Mouse (Mus musculus) ES-Bruce4 (cell line): ENCODE results near the gene P2rx7.

Experiments used
- CTCF ChIP-seq: IDR thresholded peaks from one replicate; pipeline ENCODE4 v1.8.1; 2011; ENCODE audit warnings: low read depth, low read length
- EP300 ChIP-seq: IDR thresholded peaks from 2 replicates; pipeline ENCODE4 v1.6.1; 2011; ENCODE audit warnings: low read depth, low read length; ENCODE audit not compliant: insufficient read depth
- POLR2A ChIP-seq: IDR thresholded peaks from one replicate; pipeline ENCODE4 v1.8.1; 2011; ENCODE audit warnings: low read length; ENCODE audit not compliant: insufficient read depth

GRCm38 (mm10) chr5:122627243-122627642, 16.5 kb upstream of the P2rx7 start:
- peak; percentile 99 for TF ChIP-seq CTCF
- TF ChIP-seq POLR2A = no peak
- peak; percentile 52; the same call in 1 of the 2 replicates for TF ChIP-seq EP300
